Mouse (Mus musculus) monocyte, adult 59 days (primary cell): ENCODE results near the gene Syt17. TPM values are rescaled to one million over a fixed set of nuclear protein-coding genes. Genes with fewer than 3 reads are reported as not detected.

Experiments used
- total RNA-seq, 2 experiments: library from RNA; stranded (reverse); gene quantifications; one replicate each; pipeline ENCODE4 v1.2.4; 2023

Gene Syt17
- total RNA-seq, result not detected

GRCm38 (mm10) chr7:118448134-118448967 lies at the start of gene Syt17:
Gene Syt17, minus strand, starts transcription at chr7:118448222.

GRCm38 (mm10) chr7:118491431-118492147 lies 43.6 kb upstream of the Syt17 start, which contains the start of gene Itpripl2:
Gene Itpripl2, minus strand, starts transcription at chr7:118491975.

Other genes with a start within 250 kb of the Syt17 start
- gene Smg1, start 204.6 kb downstream of the Syt17 start, total RNA-seq, result 100 to 1,000 TPM; 109 to 112 TPM
- gene Itpripl2, start 43.8 kb upstream of the Syt17 start, total RNA-seq, result 10 to 100 TPM; 29.8 to 31.9 TPM
- 1 to 10 TPM; 6.2 to 8.8 TPM for gene Coq7, start 85.1 kb upstream of the Syt17 start, total RNA-seq
- gene Tmc7, start 136.5 kb upstream of the Syt17 start, total RNA-seq, result not detected
- gene Tmc5, start 149.1 kb upstream of the Syt17 start, total RNA-seq, result not detected